ENCODE assay signal across 8 mouse cellular contexts in the genomic region with DNA sequence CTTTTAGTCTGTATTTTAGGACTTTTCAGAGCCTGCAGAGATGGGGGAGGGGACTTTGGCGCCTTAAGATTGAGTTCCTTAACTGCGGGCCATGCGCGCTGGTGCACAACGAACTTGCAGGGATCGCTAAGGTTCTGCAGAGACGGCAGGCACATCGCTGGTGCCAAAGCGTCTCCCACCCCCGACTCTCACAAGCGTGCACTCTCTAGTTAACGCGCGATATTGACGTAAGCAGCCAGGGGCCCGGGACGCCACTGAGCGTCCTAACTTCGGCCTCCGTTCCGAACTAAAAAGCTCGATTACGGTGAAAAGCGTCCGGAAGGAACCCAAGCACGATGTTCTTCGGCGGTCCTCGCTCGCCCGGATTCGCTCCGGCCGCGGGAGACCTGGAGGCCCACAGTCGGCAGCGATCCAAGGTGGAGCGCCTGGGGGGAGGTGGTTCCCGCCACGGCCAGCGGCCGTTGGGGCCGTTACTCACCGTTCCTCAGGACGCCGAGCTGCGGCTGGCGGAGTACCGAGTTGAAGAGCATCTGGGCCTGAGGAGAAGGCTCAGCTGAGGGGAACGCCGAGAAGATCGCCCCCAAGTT. TPM values are rescaled to one million over a fixed set of nuclear protein-coding genes. Genes with fewer than 3 reads are reported as not detected.
DNase-seq lines count a peak whose midpoint lies in the region; ATAC-seq and TF ChIP-seq lines count a peak whose summit lies in the region.

No protein-coding gene starts in this region.

- peaks cover 16% of the 10 kb centered on the region for H3K4me1 ChIP-seq in bone marrow macrophage, adult 2 months (ENCODE audit: control insufficient read depth, insufficient read depth, low read length)
- H3K4me1 ChIP-seq in forebrain, embryonic 16.5 days (replicated peaks; ENCODE audit: control insufficient read depth, insufficient read depth, low read length) = peaks cover 31% of the 10 kb centered on the region
- no peaks in the 10 kb centered on the region for H3K4me1 ChIP-seq in testis, adult 2 months (ENCODE audit: control insufficient read depth, insufficient read depth, low read length)

- no peaks in the 10 kb centered on the region for H3K27me3 ChIP-seq in forebrain, embryonic 16.5 days (replicated peaks; ENCODE audit: control insufficient read depth, insufficient read depth, low read length)
- H3K27me3 ChIP-seq in testis, adult 2 months (ENCODE audit: control insufficient read depth, insufficient read depth, low read length) = no peaks in the 10 kb centered on the region

- H3K9me3 ChIP-seq in forebrain, embryonic 16.5 days (ENCODE audit: control insufficient read depth, low read length) = no peaks in the 10 kb centered on the region

- under 1% methylated on average over 52 of the region's 52 CpGs for WGBS in forebrain, embryonic 16.5 days

- TF ChIP-seq CTCF in bone marrow macrophage, adult 2 months (IDR thresholded peaks at IDR 0.05; ENCODE audit: low read depth, low read length) = no peak
- TF ChIP-seq CTCF in testis, adult 2 months (IDR thresholded peaks at IDR 0.05; ENCODE audit: control insufficient read depth, insufficient read depth, insufficient replicate concordance, low read depth, low read length) = 0 out of 2 replicates have a peak, but pooled peaks have one; percentile 17

- peak overlapping the region; percentile 59 for H3K4me2 ChIP-seq in forebrain, embryonic 16.5 days (ENCODE audit: low read length)

- TF ChIP-seq POLR2A in bone marrow macrophage, adult 2 months (IDR thresholded peaks at IDR 0.05; ENCODE audit: borderline replicate concordance, low read depth, low read length) = no peak
- TF ChIP-seq POLR2A in testis, adult 2 months (IDR thresholded peaks at IDR 0.05; ENCODE audit: control insufficient read depth, low read depth, low read length) = peak; percentile 58; the same call in 1 of the 2 replicates

- DNase-seq in ovary, adult 18-20 months (ENCODE audit: low spot score) = peak; percentile 28
- no peak for DNase-seq in ovary, postnatal 14 days (ENCODE audit: low spot score)
- DNase-seq in kidney, postnatal 10 days = peak; percentile 74
- no peak for DNase-seq in layer of hippocampus, postnatal 10 days (ENCODE audit: low spot score in 2 of 2)

- H3K27ac ChIP-seq in bone marrow macrophage, adult 2 months (ENCODE audit: insufficient read depth, low read depth, low read length) = peak overlapping the region; percentile 60
- peak overlapping the region; percentile 20 for H3K27ac ChIP-seq in forebrain, embryonic 16.5 days (ENCODE audit: low read length)
- peak overlapping the region; percentile 87 for H3K27ac ChIP-seq in testis, adult 2 months (ENCODE audit: control insufficient read depth, insufficient read depth, low read depth, low read length)

- H3K9ac ChIP-seq in forebrain, embryonic 16.5 days (replicated peaks; ENCODE audit: low read depth, low read length) = peak overlapping the region; percentile 55

- H3K36me3 ChIP-seq in forebrain, embryonic 16.5 days (ENCODE audit: control insufficient read depth, insufficient read depth) = no peaks in the 10 kb centered on the region
- H3K36me3 ChIP-seq in testis, adult 2 months (ENCODE audit: control insufficient read depth, insufficient read depth, low read length) = no peaks in the 10 kb centered on the region

- ATAC-seq in forebrain, embryonic 16.5 days = 0 out of 2 replicates have a peak, but pooled peaks have one; percentile 9
- ATAC-seq in megakaryocyte, adult 5-6 weeks (ENCODE audit: poor library complexity, severe bottlenecking) = peak; percentile 28

- H3K4me3 ChIP-seq in bone marrow macrophage, adult 2 months (ENCODE audit: insufficient read depth, low read length) = peak overlapping the region; percentile 78
- H3K4me3 ChIP-seq in forebrain, embryonic 16.5 days (replicated peaks; ENCODE audit: low read length) = peak overlapping the region; percentile 90
- peak overlapping the region; percentile 94 for H3K4me3 ChIP-seq in testis, adult 2 months (ENCODE audit: control insufficient read depth, low read depth, low read length)

RNA-seq across cellular contexts. Expression of a gene that starts 0.4 kb away (rescaled TPM):
- polyA plus RNA-seq in bone marrow macrophage, adult 2 months (2012; ENCODE audit: insufficient read depth, insufficient read length, missing spikeins) = 6.1 and 7.6 TPM in 2 replicates
- 19.9 and 20.6 TPM in 2 replicates for polyA plus RNA-seq in forebrain, embryonic 16.5 days (2015; fragmentation: Nextera tagmentation; extraction: Ambion mirVana)
- total RNA-seq in megakaryocyte, adult 5-6 weeks (2015) = 34.7 and 36.7 TPM in 2 replicates
- 24.2 and 30.4 TPM in 2 replicates for total RNA-seq in megakaryocyte, adult 5-6 weeks (2017)
- 16.0 and 19.5 TPM in 2 replicates for polyA plus RNA-seq in testis, adult 2 months (2012; rRNA removed)
- total RNA-seq in layer of hippocampus, postnatal 10 days (2021) = 1 to 10 TPM; 2.1 to 3.0 TPM

RNA-seq across cellular contexts. Expression of a gene that starts 0.5 kb away (rescaled TPM):
- 14.2 and 17.4 TPM in 2 replicates for polyA plus RNA-seq in bone marrow macrophage, adult 2 months (2012; ENCODE audit: insufficient read depth, insufficient read length, missing spikeins)
- polyA plus RNA-seq in forebrain, embryonic 16.5 days (2015; fragmentation: Nextera tagmentation; extraction: Ambion mirVana) = 49.0 and 53.0 TPM in 2 replicates
- 18.1 and 18.2 TPM in 2 replicates for total RNA-seq in megakaryocyte, adult 5-6 weeks (2015)
- 33.7 and 37.1 TPM in 2 replicates for total RNA-seq in megakaryocyte, adult 5-6 weeks (2017)
- polyA plus RNA-seq in testis, adult 2 months (2012; rRNA removed) = 20.4 and 21.7 TPM in 2 replicates
- 10 to 100 TPM; 27.6 to 28.9 TPM for total RNA-seq in layer of hippocampus, postnatal 10 days (2021)

Comparison
In these comparisons a context has a peak if more than half of its experiments do, and no peak if none do; other contexts are left out.
1. DNase-seq: peak in ovary, adult 18-20 months (single experiment) and kidney, postnatal 10 days (single experiment); none in ovary, postnatal 14 days (single experiment) and layer of hippocampus, postnatal 10 days (0 of 2).
2. H3K27ac ChIP-seq: peak in every context shown above with its lines; median percentile 87 in testis, adult 2 months; 60 in bone marrow macrophage, adult 2 months; 20 in forebrain, embryonic 16.5 days.
3. Peak in every context shown above with its lines, with median percentiles within 50 percentile points of each other: H3K4me3 ChIP-seq.